Mouse (Mus musculus): ENCODE data around the gene Fam131b. TPM values are rescaled to one million over a fixed set of nuclear protein-coding genes. Genes with fewer than 3 reads are reported as not detected.

Fam131b gene
- polyA plus RNA-seq, 1 experiment from 2014 or later = 0.85 TPM

GRCm38 (mm10) chr6:42325268-42325609, 796 bp upstream of the Fam131b start:
- no peaks in the 10 kb centered on the region for H3K9me3 ChIP-seq (ENCODE audit: control insufficient read depth, low read length)
- no peak overlapping the region for H3K27ac ChIP-seq (replicated peaks; ENCODE audit: low read depth, low read length)
- H3K36me3 ChIP-seq (ENCODE audit: control insufficient read depth, insufficient read depth, low read length) = no peaks in the 10 kb centered on the region
- H3K4me2 ChIP-seq (ENCODE audit: low read depth, severe bottlenecking) = peak overlapping the region; percentile 97
- peak overlapping the region; percentile 67; the same call in 1 of the 2 replicates for H3K9ac ChIP-seq (ENCODE audit: low read length)
- 4% methylated on average over 7 of the region's 7 CpGs for WGBS
- peak overlapping the region; percentile 59 for H3K4me3 ChIP-seq (ENCODE audit: low read depth, low read length)
- peak; percentile 91 for DNase-seq (ENCODE audit: low spot score)
- ATAC-seq (ENCODE audit: insufficient number of reproducible peaks, low FRiP score, low TSS enrichment, low read depth) = no peak; the same call in 1 of the 2 replicates
- H3K4me1 ChIP-seq (ENCODE audit: control insufficient read depth, insufficient read depth, low read length) = 0 out of 2 replicates have a peak, but pooled peaks cover 4% of the 10 kb centered on the region
- peaks cover 18% of the 10 kb centered on the region for H3K27me3 ChIP-seq (ENCODE audit: control insufficient read depth, insufficient read depth, low read length)

DNA sequence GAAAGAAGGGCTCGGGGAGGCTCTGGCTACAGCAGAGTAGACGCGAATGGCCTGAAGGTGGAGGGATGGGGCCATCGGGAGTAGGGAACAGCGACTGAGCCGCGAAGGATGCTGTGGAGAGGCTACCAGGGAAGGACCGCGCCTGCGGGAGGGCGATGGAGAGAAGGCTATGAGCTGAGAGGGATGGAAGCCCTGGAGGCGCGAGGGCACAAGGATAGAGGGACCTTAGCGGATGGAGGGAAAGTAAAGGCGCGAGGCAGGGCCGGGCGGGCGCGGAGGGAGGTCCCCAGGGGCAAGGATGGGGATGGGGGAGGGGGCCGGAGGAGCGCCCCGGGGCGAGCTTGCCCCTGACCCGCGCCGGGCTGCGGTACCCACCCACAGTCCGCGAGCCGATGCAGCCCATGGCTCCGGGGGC, 369 bp downstream of the Fam131b start:
- H3K4me2 ChIP-seq (ENCODE audit: low read depth, severe bottlenecking) = peak overlapping the region; percentile 97
- H3K27me3 ChIP-seq (ENCODE audit: control insufficient read depth, insufficient read depth, low read length) = peaks cover 18% of the 10 kb centered on the region
- H3K27ac ChIP-seq (replicated peaks; ENCODE audit: low read depth, low read length) = no peak overlapping the region
- ATAC-seq (ENCODE audit: insufficient number of reproducible peaks, low FRiP score, low TSS enrichment, low read depth) (peak; percentile 55), DNase-seq (ENCODE audit: low spot score) (peak; percentile 63)
- H3K4me1 ChIP-seq (ENCODE audit: control insufficient read depth, insufficient read depth, low read length) = 0 out of 2 replicates have a peak, but pooled peaks cover 4% of the 10 kb centered on the region
- no peaks in the 10 kb centered on the region for H3K36me3 ChIP-seq (ENCODE audit: control insufficient read depth, insufficient read depth, low read length)
- under 1% methylated on average over 20 of the region's 32 CpGs for WGBS
- H3K9ac ChIP-seq (ENCODE audit: low read length) = peak overlapping the region; percentile 67
- H3K9me3 ChIP-seq (ENCODE audit: control insufficient read depth, low read length) = no peaks in the 10 kb centered on the region
- peak overlapping the region; percentile 59 for H3K4me3 ChIP-seq (ENCODE audit: low read depth, low read length)

- WGBS = 1% methylated on average over 28 of the region's 28 CpGs
- Histone ChIP-seq H3K4me1 (ENCODE audit: control insufficient read depth, insufficient read depth, low read length) (0 out of 2 replicates have a peak, but pooled peaks cover 4% of the 10 kb centered on the region), H3K9me3 (ENCODE audit: control insufficient read depth, low read length) (no peaks in the 10 kb centered on the region), H3K9ac (ENCODE audit: low read length) (peak overlapping the region; percentile 67), H3K36me3 (ENCODE audit: control insufficient read depth, insufficient read depth, low read length) (no peaks in the 10 kb centered on the region), H3K27me3 (ENCODE audit: control insufficient read depth, insufficient read depth, low read length) (peaks cover 18% of the 10 kb centered on the region), H3K4me2 (ENCODE audit: low read depth, severe bottlenecking) (peak overlapping the region; percentile 97), H3K27ac (replicated peaks; ENCODE audit: low read depth, low read length) (no peak overlapping the region), H3K4me3 (ENCODE audit: low read depth, low read length) (peak overlapping the region; percentile 59)
- ATAC-seq (ENCODE audit: insufficient number of reproducible peaks, low FRiP score, low TSS enrichment, low read depth) (peak; percentile 29; the same call in 1 of the 2 replicates), DNase-seq (ENCODE audit: low spot score) (peak; percentile 22)
Observed at GRCm38 (mm10) chr6:42323371-42324066, 924 bp downstream of the Fam131b start.

DNA sequence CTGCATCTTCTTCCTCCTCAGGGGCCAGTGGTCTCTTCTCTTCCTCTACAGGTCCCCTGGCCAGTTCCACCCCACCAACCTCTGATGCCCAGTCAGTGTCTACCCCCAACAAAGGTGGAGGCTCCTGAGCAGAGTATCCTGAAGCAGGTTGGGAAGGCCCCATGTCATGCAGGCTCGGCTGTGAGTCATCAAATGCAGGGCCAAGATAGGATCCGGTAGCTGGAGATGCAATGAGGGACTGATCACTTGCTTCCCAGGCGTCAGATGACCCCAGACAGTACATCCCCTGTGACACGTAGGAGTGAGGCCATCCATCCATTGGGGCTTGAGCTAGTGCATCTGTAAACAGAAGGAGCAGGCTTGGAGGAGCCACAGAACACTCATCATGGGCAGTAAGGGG, 6.2 kb downstream of the Fam131b start:
- 0 out of 2 replicates have a peak, but pooled peaks cover under 1% of the 10 kb centered on the region for H3K4me1 ChIP-seq (ENCODE audit: control insufficient read depth, insufficient read depth, low read length)
- DNase-seq (ENCODE audit: low spot score) = no peak
- 67% methylated on average over 4 of the region's 4 CpGs for whole genome bisulfite sequencing
- no peaks in the 10 kb centered on the region for H3K9me3 ChIP-seq (ENCODE audit: control insufficient read depth, low read length)
- no peak overlapping the region for H3K4me3 ChIP-seq (ENCODE audit: low read depth, low read length)
- H3K4me2 ChIP-seq (ENCODE audit: low read depth, severe bottlenecking) = no peak overlapping the region
- no peaks in the 10 kb centered on the region for H3K36me3 ChIP-seq (ENCODE audit: control insufficient read depth, insufficient read depth, low read length)
- ATAC-seq (ENCODE audit: insufficient number of reproducible peaks, low FRiP score, low TSS enrichment, low read depth) = no peak
- H3K9ac ChIP-seq (ENCODE audit: low read length) = 0 out of 2 replicates have a peak overlapping the region, but pooled peaks have one; percentile 17
- peaks cover 13% of the 10 kb centered on the region for H3K27me3 ChIP-seq (ENCODE audit: control insufficient read depth, insufficient read depth, low read length)
- H3K27ac ChIP-seq (replicated peaks; ENCODE audit: low read depth, low read length) = no peak overlapping the region

DNA sequence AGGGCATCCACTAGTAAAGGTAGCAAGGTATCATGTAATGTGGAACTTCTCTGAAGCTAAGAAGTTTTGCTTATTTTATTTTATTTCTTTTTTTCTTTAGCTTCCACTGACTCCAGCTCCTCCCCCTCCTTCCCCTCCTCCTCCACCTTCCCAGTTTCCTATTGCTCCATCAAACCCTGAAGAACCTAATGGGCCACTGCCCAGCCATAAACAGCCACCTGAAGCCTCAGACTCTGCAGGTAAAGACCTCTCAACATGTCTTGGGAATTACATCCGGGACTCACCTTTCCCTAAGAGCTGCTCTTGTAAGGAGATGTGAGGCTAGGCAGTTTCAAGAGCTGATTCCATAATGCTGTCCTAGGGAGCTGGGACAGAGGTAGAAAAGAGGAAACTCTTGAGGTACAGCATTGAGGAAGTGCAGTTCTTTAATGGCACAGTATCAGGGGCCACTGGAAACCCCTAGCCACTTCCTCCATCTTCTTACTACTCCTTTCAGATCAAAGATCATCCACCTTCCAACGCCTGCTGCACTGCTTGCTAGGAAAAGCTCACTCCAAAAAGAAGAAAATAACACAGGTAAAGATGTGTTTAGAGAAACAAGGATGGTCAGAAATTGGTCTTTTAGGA, 13.9 kb downstream of the Fam131b start:
- ATAC-seq (ENCODE audit: insufficient number of reproducible peaks, low FRiP score, low TSS enrichment, low read depth) = no peak
- Histone ChIP-seq H3K9me3 (ENCODE audit: control insufficient read depth, low read length) (no peaks in the 10 kb centered on the region), H3K27me3 (ENCODE audit: control insufficient read depth, insufficient read depth, low read length) (no peaks in the 10 kb centered on the region), H3K4me3 (ENCODE audit: low read depth, low read length) (no peak overlapping the region), H3K9ac (ENCODE audit: low read length) (no peak overlapping the region), H3K4me2 (ENCODE audit: low read depth, severe bottlenecking) (no peak overlapping the region), H3K36me3 (ENCODE audit: control insufficient read depth, insufficient read depth, low read length) (no peaks in the 10 kb centered on the region; the same call in 1 of the 2 replicates), H3K27ac (replicated peaks; ENCODE audit: low read depth, low read length) (no peak overlapping the region), H3K4me1 (ENCODE audit: control insufficient read depth, insufficient read depth, low read length) (no peaks in the 10 kb centered on the region)
- 88% methylated on average over 2 of the region's 2 CpGs for WGBS
- DNase-seq (ENCODE audit: low spot score) = no peak

GRCm38 (mm10) chr6:42309816-42310378, 14.5 kb downstream of the Fam131b start:
- Histone ChIP-seq H3K36me3 (ENCODE audit: control insufficient read depth, insufficient read depth, low read length) (no peaks in the 10 kb centered on the region; the same call in 1 of the 2 replicates), H3K9ac (ENCODE audit: low read length) (no peak overlapping the region), H3K9me3 (ENCODE audit: control insufficient read depth, low read length) (no peaks in the 10 kb centered on the region), H3K27ac (replicated peaks; ENCODE audit: low read depth, low read length) (no peak overlapping the region), H3K4me3 (ENCODE audit: low read depth, low read length) (no peak overlapping the region), H3K4me2 (ENCODE audit: low read depth, severe bottlenecking) (no peak overlapping the region), H3K27me3 (ENCODE audit: control insufficient read depth, insufficient read depth, low read length) (no peaks in the 10 kb centered on the region), H3K4me1 (ENCODE audit: control insufficient read depth, insufficient read depth, low read length) (no peaks in the 10 kb centered on the region)
- WGBS = 50% methylated on average over 8 of the region's 8 CpGs
- DNase-seq (ENCODE audit: low spot score) (no peak), ATAC-seq (ENCODE audit: insufficient number of reproducible peaks, low FRiP score, low TSS enrichment, low read depth) (no peak)

DNA sequence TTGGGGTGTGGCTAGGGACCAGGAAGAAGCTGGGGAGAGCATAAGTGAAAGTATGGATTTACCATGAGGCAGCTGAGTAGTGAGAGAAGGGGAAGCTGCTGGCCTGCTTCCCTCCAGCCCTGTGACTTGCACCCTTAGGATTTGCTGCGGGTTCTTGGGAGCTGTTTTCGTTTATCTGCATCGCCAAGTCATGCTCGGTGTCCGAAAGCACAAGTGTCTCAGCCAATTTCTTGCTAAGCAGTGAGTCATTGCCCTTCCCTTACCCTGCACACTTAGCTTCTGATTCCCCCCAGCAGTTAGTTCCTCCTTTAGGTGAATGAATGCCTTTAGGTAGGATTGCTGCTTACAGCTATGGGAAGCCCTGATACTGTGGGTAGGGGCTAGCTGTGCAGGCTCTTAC, 25.1 kb downstream of the Fam131b start:
- H3K4me3 ChIP-seq (ENCODE audit: low read depth, low read length) = no peak overlapping the region
- no peaks in the 10 kb centered on the region for H3K36me3 ChIP-seq (ENCODE audit: control insufficient read depth, insufficient read depth, low read length)
- 90% methylated on average over 5 of the region's 5 CpGs for WGBS
- no peak for ATAC-seq (ENCODE audit: insufficient number of reproducible peaks, low FRiP score, low TSS enrichment, low read depth)
- no peak for DNase-seq (ENCODE audit: low spot score)
- no peaks in the 10 kb centered on the region for H3K4me1 ChIP-seq (ENCODE audit: control insufficient read depth, insufficient read depth, low read length)
- H3K9me3 ChIP-seq (ENCODE audit: control insufficient read depth, low read length) = no peaks in the 10 kb centered on the region
- no peaks in the 10 kb centered on the region for H3K27me3 ChIP-seq (ENCODE audit: control insufficient read depth, insufficient read depth, low read length)
- H3K9ac ChIP-seq (ENCODE audit: low read length) = no peak overlapping the region
- H3K4me2 ChIP-seq (ENCODE audit: low read depth, severe bottlenecking) = no peak overlapping the region
- no peak overlapping the region for H3K27ac ChIP-seq (replicated peaks; ENCODE audit: low read depth, low read length)

DNA sequence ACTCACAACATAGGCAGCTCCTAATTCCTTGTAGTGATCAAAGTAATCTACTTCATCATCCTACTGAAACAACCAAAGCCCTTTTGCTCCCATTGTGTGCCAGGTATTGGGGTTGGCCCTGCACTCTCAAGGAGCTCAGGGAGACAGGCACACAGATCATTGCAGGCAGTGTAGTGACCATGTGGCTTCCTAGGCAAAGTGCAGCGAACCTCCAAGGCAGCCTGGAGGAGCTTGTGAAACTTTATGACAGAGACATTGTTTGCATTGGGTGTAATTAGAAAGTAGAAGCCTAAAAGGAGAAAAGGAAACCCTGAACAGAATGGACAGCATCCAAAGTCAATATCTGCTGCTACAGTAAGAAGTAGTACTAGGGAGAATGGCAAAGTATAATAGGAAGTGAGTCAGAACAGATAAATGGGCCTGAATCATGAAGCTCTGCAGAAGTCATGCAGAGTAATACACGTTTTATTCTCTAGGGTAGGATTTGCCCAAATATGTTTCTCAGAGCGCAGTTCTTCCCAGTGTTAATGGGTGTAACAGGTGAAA, 28.8 kb downstream of the Fam131b start:
- Histone ChIP-seq H3K9me3 (ENCODE audit: control insufficient read depth, low read length) (no peaks in the 10 kb centered on the region), H3K9ac (ENCODE audit: low read length) (no peak overlapping the region), H3K36me3 (ENCODE audit: control insufficient read depth, insufficient read depth, low read length) (no peaks in the 10 kb centered on the region), H3K27ac (replicated peaks; ENCODE audit: low read depth, low read length) (no peak overlapping the region), H3K27me3 (ENCODE audit: control insufficient read depth, insufficient read depth, low read length) (no peaks in the 10 kb centered on the region), H3K4me1 (ENCODE audit: control insufficient read depth, insufficient read depth, low read length) (no peaks in the 10 kb centered on the region), H3K4me3 (ENCODE audit: low read depth, low read length) (no peak overlapping the region), H3K4me2 (ENCODE audit: low read depth, severe bottlenecking) (no peak overlapping the region)
- DNase-seq (ENCODE audit: low spot score) = no peak
- ATAC-seq (ENCODE audit: insufficient number of reproducible peaks, low FRiP score, low TSS enrichment, low read depth) = no peak
- 75% methylated on average over 3 of the region's 3 CpGs for WGBS
